Mouse (Mus musculus): Measurements from ENCODE around the gene Tmc2.

GRCm38 (mm10) chr2:130293009-130293408 lies 98.0 kb downstream of the Tmc2 start:
- no peak for TF ChIP-seq CTCF (IDR thresholded peaks at IDR 0.05; ENCODE audit: low read depth)
- TF ChIP-seq EP300 (optimal IDR thresholded peaks at IDR 0.05), result no peak

Measured in stomach, postnatal 0 days (tissue).